Mouse (Mus musculus) MEL (cell line): Measurements from ENCODE around the gene Egf. TPM values are rescaled to one million over a fixed set of nuclear protein-coding genes. Genes with fewer than 3 reads are reported as not detected.

ENCODE experiments used
- DNase-seq: peaks from one replicate; pipeline ENCODE4 v3.0.0; 2011; ENCODE audit warnings: low read depth, low spot score
- H3K27ac ChIP-seq: 2 replicates; pipeline ENCODE4 v1.5.1; 2012; ENCODE audit warnings: low read depth, mild to moderate bottlenecking, control low read depth, low read length, moderate library complexity; ENCODE audit not compliant: control insufficient read depth
- H3K27me3 ChIP-seq, 2 experiments: fragments of 150-350 bp in 1 of 2; sonication (generic) in 1 of 2; 2 replicates each; pipeline ENCODE4 v1.6.1; 2012; ENCODE audit warnings: low read length in 2 of 2, mild to moderate bottlenecking in 2 of 2, improper control_type of control experiment in 1 of 2, moderate library complexity in 1 of 2; ENCODE audit not compliant: insufficient read depth in 2 of 2, control insufficient read depth in 1 of 2
- H3K36me3 ChIP-seq, 2 experiments: 2 replicates each; pipeline ENCODE4 v1.6.1; 2012 to 2014; ENCODE audit warnings: low read length in 2 of 2, improper control_type of control experiment in 1 of 2, inconsistent platforms in 1 of 2, mild to moderate bottlenecking in 1 of 2; ENCODE audit not compliant: insufficient read depth in 2 of 2, control insufficient read depth in 1 of 2
- H3K4me1 ChIP-seq, 2 experiments: fragments of 150-350 bp in 1 of 2; sonication (generic) in 1 of 2; 2 replicates each; pipeline ENCODE4 v1.6.1; 2012; ENCODE audit warnings: low read length in 2 of 2, improper control_type of control experiment in 1 of 2, mild to moderate bottlenecking in 1 of 2; ENCODE audit not compliant: insufficient read depth in 2 of 2, control insufficient read depth in 1 of 2
- H3K4me3 ChIP-seq, 2 experiments: fragments of 150-350 bp in 1 of 2; sonication (generic) in 1 of 2; 2 replicates each; pipeline ENCODE4 v1.5.1; 2012; ENCODE audit warnings: low read depth in 2 of 2, low read length in 2 of 2, mild to moderate bottlenecking in 2 of 2, moderate library complexity in 2 of 2, control low read depth in 1 of 2, improper control_type of control experiment in 1 of 2; ENCODE audit not compliant: control insufficient read depth in 1 of 2, insufficient read depth in 1 of 2
- H3K79me2 ChIP-seq: 2 replicates; pipeline ENCODE4 v1.6.1; 2012; ENCODE audit warnings: mild to moderate bottlenecking, low read length, moderate library complexity; ENCODE audit not compliant: control insufficient read depth, poor library complexity, insufficient read depth
- H3K9ac ChIP-seq: 2 replicates; pipeline ENCODE4 v1.6.1; 2012; ENCODE audit warnings: low read depth, mild to moderate bottlenecking, control low read depth, low read length, moderate library complexity; ENCODE audit not compliant: control insufficient read depth, poor library complexity, severe bottlenecking
- H3K9me3 ChIP-seq: fragments of 150-350 bp; sonication (generic); replicated peaks from 2 replicates; pipeline ENCODE4 v1.6.1; 2012; ENCODE audit warnings: mild to moderate bottlenecking, low read length, improper control_type of control experiment, moderate library complexity; ENCODE audit not compliant: insufficient read depth
- BHLHE40 ChIP-seq: IDR thresholded peaks from 2 replicates; pipeline ENCODE4 v1.6.1; 2012; ENCODE audit warnings: low read depth, mild to moderate bottlenecking, inconsistent platforms, low read length, improper control_type of control experiment, borderline replicate concordance
- E2F4 ChIP-seq: IDR thresholded peaks from 2 replicates; pipeline ENCODE4 v1.6.1; 2011; ENCODE audit warnings: low read depth, low read length, improper control_type of control experiment, borderline replicate concordance
- ELF1 ChIP-seq: IDR thresholded peaks from 2 replicates; pipeline ENCODE4 v1.6.1; 2014; ENCODE audit warnings: low read depth, mild to moderate bottlenecking, inconsistent platforms, low read length, improper control_type of control experiment, moderate library complexity
- EP300 ChIP-seq, 2 experiments: IDR thresholded peaks; 2 replicates each; pipeline ENCODE4 v1.6.1; 2011; ENCODE audit warnings: improper control_type of control experiment in 2 of 2, low read length in 2 of 2, low read depth in 1 of 2, mild to moderate bottlenecking in 1 of 2
- ETS1 ChIP-seq: IDR thresholded peaks from 2 replicates; pipeline ENCODE4 v1.6.1; 2012; ENCODE audit warnings: low read depth, mild to moderate bottlenecking, inconsistent platforms, low read length, improper control_type of control experiment, moderate library complexity
- GABPA ChIP-seq: IDR thresholded peaks from 2 replicates; pipeline ENCODE4 v1.6.1; 2012; ENCODE audit warnings: low read depth, mild to moderate bottlenecking, inconsistent platforms, low read length, improper control_type of control experiment, moderate library complexity
- GATA1 ChIP-seq: IDR thresholded peaks from 2 replicates; pipeline ENCODE4 v1.6.1; 2011; ENCODE audit warnings: low read depth, low read length, improper control_type of control experiment
- HCFC1 ChIP-seq: IDR thresholded peaks from 2 replicates; pipeline ENCODE4 v1.6.1; 2012; ENCODE audit warnings: low read depth, mild to moderate bottlenecking, inconsistent platforms, low read length, improper control_type of control experiment, moderate library complexity
- JUND ChIP-seq: IDR thresholded peaks from 2 replicates; pipeline ENCODE4 v1.6.1; 2011; ENCODE audit warnings: low read depth, mild to moderate bottlenecking, improper control_type of control experiment, low read length
- KAT2A ChIP-seq: conservative IDR thresholded peaks from 2 replicates; pipeline ENCODE4 v1.6.1; 2012; ENCODE audit warnings: low read depth, low read length, improper control_type of control experiment, inconsistent platforms
- MAFK ChIP-seq: IDR thresholded peaks from 2 replicates; pipeline ENCODE4 v1.6.1; 2011; ENCODE audit warnings: low read depth, mild to moderate bottlenecking, low read length, improper control_type of control experiment, borderline replicate concordance
- MAX ChIP-seq: IDR thresholded peaks from 2 replicates; pipeline ENCODE4 v1.6.1; 2011; ENCODE audit warnings: low read length, improper control_type of control experiment
- MAZ ChIP-seq: IDR thresholded peaks from 2 replicates; pipeline ENCODE4 v1.6.1; 2012; ENCODE audit warnings: low read depth, mild to moderate bottlenecking, inconsistent platforms, low read length, improper control_type of control experiment
- MEF2A ChIP-seq: IDR thresholded peaks from 2 replicates; pipeline ENCODE4 v1.6.1; 2014; ENCODE audit warnings: low read depth, mild to moderate bottlenecking, inconsistent platforms, low read length, improper control_type of control experiment; ENCODE audit not compliant: poor library complexity, insufficient replicate concordance, severe bottlenecking; ENCODE audit errors: extremely low read depth
- MXI1 ChIP-seq: IDR thresholded peaks from 2 replicates; pipeline ENCODE4 v1.6.1; 2011; ENCODE audit warnings: mild to moderate bottlenecking, low read depth, low read length, improper control_type of control experiment
- MYB ChIP-seq: IDR thresholded peaks from 2 replicates; pipeline ENCODE4 v1.6.1; 2011; ENCODE audit warnings: mild to moderate bottlenecking, low read depth, low read length, improper control_type of control experiment
- MYC ChIP-seq: IDR thresholded peaks from 2 replicates; pipeline ENCODE4 v1.6.1; 2011; ENCODE audit warnings: low read depth, mild to moderate bottlenecking, low read length, improper control_type of control experiment, moderate library complexity
- NELFE ChIP-seq: IDR thresholded peaks from 2 replicates; pipeline ENCODE4 v1.6.1; 2011; ENCODE audit warnings: low read depth, low read length, improper control_type of control experiment
- NRF1 ChIP-seq: IDR thresholded peaks from 2 replicates; pipeline ENCODE4 v1.6.1; 2014; ENCODE audit warnings: low read depth, mild to moderate bottlenecking, inconsistent platforms, low read length, improper control_type of control experiment, moderate library complexity; ENCODE audit not compliant: poor library complexity, insufficient read depth, severe bottlenecking
- POLR2AphosphoS2 ChIP-seq: IDR thresholded peaks from 2 replicates; pipeline ENCODE4 v1.6.1; 2011; ENCODE audit warnings: low read length, improper control_type of control experiment
- RAD21 ChIP-seq: IDR thresholded peaks from 2 replicates; pipeline ENCODE4 v1.6.1; 2011; ENCODE audit warnings: mild to moderate bottlenecking, low read depth, low read length, improper control_type of control experiment
- RCOR1 ChIP-seq: IDR thresholded peaks from 2 replicates; pipeline ENCODE4 v1.6.1; 2012; ENCODE audit warnings: low read depth, mild to moderate bottlenecking, inconsistent platforms, low read length, improper control_type of control experiment
- SMC3 ChIP-seq: IDR thresholded peaks from 2 replicates; pipeline ENCODE4 v1.6.1; 2011; ENCODE audit warnings: low read depth, low read length, improper control_type of control experiment
- TAL1 ChIP-seq: IDR thresholded peaks from 2 replicates; pipeline ENCODE4 v1.6.1; 2012; ENCODE audit warnings: mild to moderate bottlenecking, inconsistent platforms, low read length, moderate library complexity, mixed read lengths
- TCF12 ChIP-seq: IDR thresholded peaks from 2 replicates; pipeline ENCODE4 v1.6.1; 2014; ENCODE audit warnings: low read depth, mild to moderate bottlenecking, inconsistent platforms, low read length, improper control_type of control experiment, moderate library complexity
- UBTF ChIP-seq: IDR thresholded peaks from 2 replicates; pipeline ENCODE4 v1.6.1; 2012; ENCODE audit warnings: low read depth, mild to moderate bottlenecking, inconsistent platforms, low read length, improper control_type of control experiment, moderate library complexity, borderline replicate concordance; ENCODE audit not compliant: insufficient read depth
- USF1 ChIP-seq: IDR thresholded peaks from 2 replicates; pipeline ENCODE4 v1.6.1; 2014; ENCODE audit warnings: low read depth, mild to moderate bottlenecking, inconsistent platforms, low read length, improper control_type of control experiment, moderate library complexity
- USF2 ChIP-seq, 2 experiments: IDR thresholded peaks; 2 replicates each; pipeline ENCODE4 v1.6.1; 2011 to 2012; ENCODE audit warnings: improper control_type of control experiment in 2 of 2, low read length in 2 of 2, borderline replicate concordance in 1 of 2, inconsistent platforms in 1 of 2, low read depth in 1 of 2, mild to moderate bottlenecking in 1 of 2; ENCODE audit not compliant: insufficient read depth in 1 of 2
- ZC3H11A ChIP-seq: IDR thresholded peaks from 2 replicates; pipeline ENCODE4 v1.6.1; 2012; ENCODE audit warnings: low read depth, mild to moderate bottlenecking, inconsistent platforms, low read length, improper control_type of control experiment
- ZMIZ1 ChIP-seq: IDR thresholded peaks from 2 replicates; pipeline ENCODE4 v1.6.1; 2012; ENCODE audit warnings: low read depth, mild to moderate bottlenecking, inconsistent platforms, low read length, improper control_type of control experiment, moderate library complexity
- ZNF384 ChIP-seq: IDR thresholded peaks from 2 replicates; pipeline ENCODE4 v1.6.1; 2012; ENCODE audit warnings: low read depth, mild to moderate bottlenecking, inconsistent platforms, low read length, improper control_type of control experiment
- polyA plus RNA-seq, 2 experiments: library from polyadenylated mRNA; stranded (reverse) in 1 of 2; unstranded in 1 of 2; fragments of >175 nt in 1 of 2; fragments of >200 nt in 1 of 2; gene quantifications; 2 replicates each; pipeline versions ENCODE4 v1.2.1 to v1.2.4; 2012; ENCODE audit warnings: low replicate concordance in 2 of 2, low read depth in 1 of 2; ENCODE audit not compliant: insufficient read length in 2 of 2, insufficient read depth in 1 of 2, missing spikeins in 1 of 2
- total RNA-seq: library from RNA; depleted of rRNA; stranded (reverse); fragments of 300-350 nt; gene quantifications from 2 replicates; pipeline ENCODE4 v1.2.3, GENCODE M21; 2012

The Egf gene
- total and polyA plus RNA-seq, 3 experiments = 1.5 to 3.1 TPM; not detected in 1

GRCm38 (mm10) chr3:129683060-129683679 is 71.9 kb downstream of the Egf start (continued):
- TF ChIP-seq MAFK (peak; percentile 52; the same call in 1 of the 2 replicates), MAZ (peak; percentile 84), UBTF (no peak), MYC (peak; percentile 62), HCFC1 (peak; percentile 44), EP300 (IDR thresholded peaks at IDR 0.05; ENCODE audit: low read depth in 1 of 2, low read length in 2 of 2) (peak; percentile 81 to 88), MXI1 (peak; percentile 25; the same call in 1 of the 2 replicates), MAX (peak; percentile 61; the same call in 1 of the 2 replicates), MYB (peak; percentile 66), MEF2A (0 out of 2 replicates have a peak, but pooled peaks have one; percentile 42), ZC3H11A (peak; percentile 33), POLR2AphosphoS2 (no peak), SMC3 (no peak; the same call in 1 of the 2 replicates), ZNF384 (no peak), ZMIZ1 (no peak), NELFE (no peak; the same call in 1 of the 2 replicates), TCF12 (peak; percentile 85), RCOR1 (peak; percentile 94), JUND (no peak), NRF1 (no peak)

- peak overlapping the region; percentile 98 for H3K27ac ChIP-seq
- no peaks in the 10 kb centered on the region for H3K79me2 ChIP-seq
- H3K36me3 ChIP-seq = peaks cover 0 to 10% of the 10 kb centered on the region in 2 experiments; a peak in 2 of 4 replicates
- H3K9ac ChIP-seq = no peak overlapping the region
- H3K4me1 ChIP-seq = peaks cover 3 to 16% of the 10 kb centered on the region in 2 experiments; a peak in 3 of 4 replicates
- DNase-seq = peak; percentile 84
- H3K9me3 ChIP-seq = no peaks in the 10 kb centered on the region
- H3K4me3 ChIP-seq = no peak overlapping the region; a peak in 1 of 4 replicates
- H3K27me3 ChIP-seq = no peaks in the 10 kb centered on the region
- TF ChIP-seq TCF12 (peak; percentile 76), BHLHE40 (peak; percentile 61; the same call in 1 of the 2 replicates), RAD21 (no peak), E2F4 (no peak), ELF1 (no peak), MAZ (0 out of 2 replicates have a peak, but pooled peaks have one; percentile 0), USF2 (IDR thresholded peaks at IDR 0.05; ENCODE audit: borderline replicate concordance in 1 of 2, insufficient read depth in 1 of 2, low read depth in 1 of 2, low read length in 2 of 2) (no peak), MYC (peak; percentile 73; the same call in 1 of the 2 replicates), MYB (peak; percentile 91), SMC3 (no peak), GABPA (no peak), GATA1 (no peak), TAL1 (0 out of 2 replicates have a peak, but pooled peaks have one; percentile 9), MAFK (no peak), JUND (no peak), ETS1 (peak; percentile 84), EP300 (IDR thresholded peaks at IDR 0.05; ENCODE audit: low read depth in 1 of 2, low read length in 2 of 2) (peak in 1 of 2 experiments; percentile 79; a peak in 2 of 4 replicates), POLR2AphosphoS2 (no peak), RCOR1 (peak; percentile 78), KAT2A (no peak), USF1 (peak; percentile 73), NELFE (no peak), MAX (peak; percentile 76; the same call in 1 of the 2 replicates)
Observed at GRCm38 (mm10) chr3:129682389-129682788, 72.7 kb downstream of the Egf start.
